Mouse (Mus musculus): Measurements from ENCODE around the gene Ttc39a.

Gene Ttc39a

DNA sequence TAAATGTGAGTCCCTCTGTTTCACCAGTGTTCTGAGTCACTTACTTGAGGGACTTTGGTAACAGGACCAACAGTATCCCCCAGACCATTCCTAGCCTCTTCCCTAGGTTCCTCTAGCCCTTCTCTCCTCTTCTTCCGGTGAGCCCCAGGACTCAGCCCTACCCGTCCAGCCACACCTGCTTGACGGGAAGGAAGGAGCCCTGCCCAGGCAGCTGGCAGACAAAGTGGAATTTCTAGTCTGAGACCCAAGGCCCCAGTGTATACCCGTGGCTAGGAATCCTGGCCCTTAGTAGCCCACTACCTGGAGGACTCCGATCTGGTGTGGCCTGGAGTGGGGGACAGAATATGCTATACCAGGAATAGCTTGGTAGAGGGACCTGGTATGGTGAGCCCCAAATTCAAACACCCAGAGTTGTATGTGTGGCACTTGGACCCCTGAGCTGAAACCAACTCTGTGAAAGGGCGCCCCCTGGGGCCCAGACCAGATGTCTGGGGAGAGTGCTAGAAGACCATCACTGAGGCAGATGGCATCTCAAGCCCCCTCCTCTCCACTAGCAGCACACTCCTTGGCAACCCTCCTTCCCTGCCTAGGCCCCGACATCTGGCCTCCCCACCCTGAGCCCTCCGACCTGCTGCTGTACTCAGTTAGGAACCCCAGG is 13.8 kb downstream of the Ttc39a start:
- peak; percentile 37 for DNase-seq (ENCODE audit: low read depth, low spot score)

DNA sequence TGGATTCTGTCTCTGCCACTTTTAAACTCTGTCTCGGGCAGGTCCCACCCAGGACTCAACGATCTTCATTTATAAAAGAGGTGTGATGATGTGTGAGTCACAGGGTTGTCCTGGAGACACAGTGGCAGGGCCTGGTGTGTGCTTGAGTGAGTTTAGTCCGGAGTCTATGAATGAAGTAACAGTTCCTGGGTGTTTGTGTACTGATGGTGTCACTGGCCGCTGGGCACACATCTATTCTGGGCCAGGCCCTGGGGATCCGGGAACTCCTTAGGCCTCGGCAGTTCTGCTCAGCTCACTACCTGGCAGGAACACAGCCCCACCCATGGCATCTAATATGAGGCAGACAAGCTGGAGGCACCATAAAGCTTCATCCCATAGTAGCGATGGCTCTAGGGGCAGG is 15.2 kb downstream of the Ttc39a start:
- no peak for DNase-seq (ENCODE audit: low read depth, low spot score)

DNA sequence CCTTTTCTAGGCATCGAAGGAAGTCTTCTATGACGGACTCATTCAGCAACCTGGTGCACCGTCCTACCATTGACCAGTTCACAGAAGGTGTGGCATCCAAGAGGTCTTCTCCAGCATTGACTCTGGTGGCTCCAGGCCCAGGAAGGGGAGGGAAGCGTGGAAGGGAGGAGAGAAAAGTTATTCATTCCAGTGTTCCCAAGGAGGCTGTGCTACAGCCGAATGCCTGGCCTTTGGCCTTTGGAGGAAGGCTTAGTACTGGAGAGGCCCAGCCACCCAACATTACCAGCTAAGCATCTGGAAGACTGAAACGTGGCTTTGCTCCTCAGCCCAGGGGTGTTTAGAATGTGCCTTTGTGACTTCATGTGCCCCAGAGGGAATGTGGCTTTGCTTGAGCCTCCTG is 16.0 kb downstream of the Ttc39a start:
- DNase-seq (ENCODE audit: low read depth, low spot score) = no peak

DNA sequence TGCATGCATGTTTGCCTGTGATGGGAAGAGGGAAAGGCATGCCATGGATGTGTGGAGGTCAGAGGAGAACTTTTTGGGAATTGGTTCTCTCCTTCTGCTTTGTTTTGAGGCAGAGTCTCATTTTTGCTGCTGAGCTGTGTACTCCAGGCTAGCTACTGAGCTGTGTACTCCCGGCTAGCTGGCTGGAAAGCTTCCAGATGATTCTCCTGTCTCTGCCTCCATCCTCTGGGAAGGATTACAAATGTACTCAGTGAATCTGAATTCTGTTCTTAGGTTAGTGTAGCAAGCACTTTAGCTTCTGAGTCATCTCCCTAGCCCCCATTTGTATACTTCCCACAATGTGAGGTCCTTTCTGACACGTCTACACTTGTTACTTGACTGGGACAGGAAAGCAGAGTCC is 17.0 kb downstream of the Ttc39a start:
- no peak for DNase-seq (ENCODE audit: low read depth, low spot score)

DNA sequence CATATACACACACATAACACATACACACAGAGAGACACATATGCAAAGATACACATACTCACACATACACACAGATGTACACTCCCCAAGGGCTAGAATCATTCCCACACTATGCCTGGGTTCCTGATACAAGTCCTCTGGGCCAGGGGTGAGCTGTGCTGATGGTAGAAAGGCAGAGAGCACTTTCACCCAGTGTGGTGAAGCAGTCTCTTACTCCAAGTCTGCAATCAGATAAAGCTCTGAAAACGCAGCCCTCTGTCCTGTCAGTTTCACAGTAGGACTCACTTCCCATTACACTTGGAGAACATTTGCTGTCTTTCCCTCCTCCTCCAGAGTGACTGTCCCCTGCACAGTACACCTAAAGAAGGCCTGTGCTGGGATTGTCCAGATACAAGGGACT is 20.6 kb downstream of the Ttc39a start:
- DNase-seq (ENCODE audit: low read depth, low spot score) = no peak

DNA sequence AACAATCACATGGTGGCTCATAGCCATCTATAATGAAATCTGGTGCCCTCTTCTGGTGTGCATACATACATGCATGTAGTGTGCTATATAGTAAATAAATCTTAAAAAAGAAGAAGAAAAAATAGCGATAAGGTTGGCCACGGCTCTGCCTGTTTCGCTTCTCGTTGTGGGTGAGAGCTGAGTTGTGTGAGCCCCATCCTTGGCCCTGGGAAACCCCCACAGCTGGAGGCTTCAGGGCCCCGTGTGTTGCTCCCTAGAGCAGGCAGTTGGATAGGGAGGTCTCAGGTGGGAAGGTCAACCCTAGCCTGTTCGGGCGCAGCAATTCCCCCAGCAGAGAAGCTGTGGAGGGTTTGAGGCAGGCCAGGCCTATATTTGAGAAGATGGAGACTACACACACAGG is 23.8 kb downstream of the Ttc39a start:
- DNase-seq (ENCODE audit: low read depth, low spot score) = no peak

DNA sequence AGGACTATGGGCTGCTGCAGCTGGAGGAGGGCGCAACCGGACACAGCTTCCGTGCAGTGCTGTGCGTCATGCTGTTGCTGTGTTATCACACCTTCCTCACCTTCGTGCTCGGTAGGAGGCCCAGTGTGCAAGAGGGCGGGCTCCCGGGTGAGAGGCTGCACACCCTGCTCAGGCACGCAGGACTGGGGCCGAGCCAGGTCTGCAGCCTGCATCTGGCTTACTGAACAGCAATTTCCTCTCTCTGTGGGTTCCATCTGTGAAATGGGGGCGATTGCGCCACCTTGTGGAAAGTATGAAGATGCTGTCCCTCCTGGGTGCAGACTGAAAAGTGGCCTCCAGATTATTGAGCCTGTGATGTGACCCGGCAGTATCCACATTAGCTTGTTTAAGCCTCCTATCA is 24.4 kb downstream of the Ttc39a start:
- DNase-seq (ENCODE audit: low read depth, low spot score) = peak; percentile 94

DNA sequence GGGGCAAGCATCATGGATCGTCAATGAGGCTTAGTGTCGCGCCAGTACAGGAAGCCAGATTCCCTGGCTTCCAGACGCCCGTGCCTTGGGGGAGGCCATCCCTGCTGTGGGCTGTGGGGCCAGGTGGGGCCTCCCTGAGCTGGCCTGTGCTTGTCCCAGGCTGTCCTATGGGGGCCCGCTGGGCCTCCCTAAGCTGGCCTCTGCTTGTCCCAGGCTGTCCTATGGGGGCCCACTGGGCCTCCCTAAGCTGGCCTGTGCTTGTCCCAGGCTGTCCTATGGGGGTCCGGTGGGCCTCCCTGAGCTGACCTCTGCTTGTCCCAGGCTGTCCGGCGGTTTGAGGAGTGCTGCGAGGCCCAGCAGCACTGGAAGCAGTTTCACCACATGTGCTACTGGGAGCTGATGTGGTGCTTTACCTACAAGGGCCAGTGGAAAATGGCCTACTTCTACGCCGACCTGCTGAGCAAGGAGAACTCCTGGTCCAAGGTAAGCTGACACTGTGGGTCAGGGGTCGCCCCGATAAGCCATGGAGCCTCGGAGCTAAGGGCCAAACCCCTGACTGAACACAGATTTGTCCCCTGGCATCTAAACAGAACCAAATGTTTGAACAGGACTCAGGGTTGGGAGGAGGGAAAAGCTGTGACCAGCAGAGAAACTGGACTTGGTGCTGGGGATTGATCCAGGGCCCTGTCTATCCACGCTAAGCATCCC is 26.4 kb downstream of the Ttc39a start:
- DNase-seq (ENCODE audit: low read depth, low spot score) = no peak

DNA sequence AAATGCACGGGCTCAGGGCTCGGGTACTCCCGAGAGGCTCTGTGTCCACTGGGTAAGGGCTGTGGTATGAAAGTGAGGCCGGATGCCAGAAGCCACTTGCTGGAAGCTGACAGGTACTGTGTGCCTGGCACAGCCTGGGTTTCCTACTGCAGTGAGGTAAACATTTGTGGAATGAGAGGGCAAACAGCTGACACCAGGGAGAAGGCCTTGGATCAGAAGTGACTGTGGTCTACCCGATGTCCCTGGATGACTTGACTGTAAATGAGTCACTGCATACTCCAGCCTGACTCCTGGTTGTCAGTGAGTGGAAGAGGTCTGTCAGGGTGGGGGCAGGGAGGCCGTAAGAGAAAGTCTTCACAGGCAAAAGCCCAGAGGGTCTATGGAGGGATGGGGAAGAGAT is 27.2 kb downstream of the Ttc39a start:
- DNase-seq (ENCODE audit: low read depth, low spot score) = no peak

DNA sequence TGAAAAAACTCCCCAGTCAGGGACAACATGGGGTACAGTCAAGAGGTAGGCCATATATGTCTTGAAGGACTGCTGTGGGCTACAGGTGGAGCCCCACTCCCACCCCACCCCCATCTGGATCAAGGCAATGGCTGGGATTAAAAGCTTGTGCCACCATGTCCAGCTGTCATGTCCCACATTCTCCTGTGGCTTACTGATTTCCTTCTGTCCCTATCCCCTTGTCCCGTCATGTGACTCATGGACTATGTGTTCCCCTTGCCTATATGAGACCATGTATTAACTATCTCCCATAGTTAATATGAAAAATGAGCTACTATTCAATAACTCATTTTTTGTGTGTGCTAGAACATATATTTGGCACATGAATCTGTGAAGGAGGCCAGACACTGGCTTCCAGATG is 27.8 kb downstream of the Ttc39a start:
- DNase-seq (ENCODE audit: low read depth, low spot score) = no peak

DNA sequence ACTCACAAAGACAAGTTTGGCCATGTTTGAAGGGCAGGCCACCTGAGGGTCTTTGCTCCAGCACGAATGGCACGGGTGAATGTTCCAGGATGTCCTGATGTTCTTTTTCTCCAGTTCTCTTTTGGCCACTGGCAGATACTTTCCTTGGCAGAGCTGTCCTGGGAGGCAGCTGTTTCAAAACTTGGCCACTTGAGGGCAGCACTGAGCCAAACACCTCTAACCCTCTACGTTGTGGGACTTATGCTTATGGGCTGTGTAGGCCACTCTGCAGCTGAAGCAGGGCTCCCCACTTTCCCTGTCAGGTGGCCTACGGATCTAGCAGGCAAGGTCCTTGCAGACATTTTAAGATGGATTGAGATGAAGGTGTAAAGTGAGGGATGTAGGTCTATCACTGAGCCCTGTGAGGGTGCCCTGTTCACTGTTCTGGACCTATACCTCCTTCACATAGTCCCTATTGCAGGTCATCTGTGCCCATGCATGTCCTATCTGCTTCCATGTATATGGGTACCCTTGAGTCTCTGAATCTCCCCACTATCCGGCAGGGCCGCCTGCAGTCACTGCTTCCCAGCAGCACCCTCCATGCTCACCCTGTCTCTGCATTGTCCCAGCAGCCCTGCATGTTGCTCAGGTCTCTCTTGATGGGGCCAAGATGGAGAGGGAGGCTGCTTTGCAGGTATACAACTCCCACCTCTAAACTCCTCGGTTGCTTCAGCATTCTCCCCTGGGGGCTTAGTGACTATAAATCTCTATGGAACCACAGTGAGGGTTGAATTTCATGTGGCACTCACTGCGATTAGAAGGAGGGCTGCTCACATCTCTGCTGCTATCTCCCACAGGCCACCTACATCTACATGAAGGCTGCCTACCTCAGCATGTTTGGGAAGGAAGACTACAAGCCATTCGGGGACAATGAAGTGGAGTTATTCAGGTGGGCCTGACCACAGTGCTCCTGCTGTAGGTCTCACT is 31.8 kb downstream of the Ttc39a start:
- peak; percentile 73 for DNase-seq (ENCODE audit: low read depth, low spot score)

DNA sequence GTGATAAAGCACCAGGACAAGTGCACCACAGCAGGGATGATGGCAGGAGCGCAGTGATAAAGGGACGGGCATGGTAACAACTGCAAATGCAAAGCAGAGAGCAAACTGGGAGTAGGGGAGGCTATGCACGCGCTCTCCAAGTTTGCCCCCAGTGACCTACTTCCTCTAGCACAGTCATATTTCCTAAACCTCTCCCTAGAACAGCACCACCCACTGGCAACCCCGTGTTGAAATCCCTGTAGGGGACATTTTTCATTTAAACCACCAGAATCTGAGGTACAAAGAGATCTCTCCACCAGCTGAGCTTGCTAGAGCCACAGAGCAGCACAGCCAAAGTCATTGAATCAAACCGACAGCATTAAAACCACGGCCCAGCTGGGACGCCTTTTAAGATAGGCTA is 32.7 kb downstream of the Ttc39a start:
- no peak for DNase-seq (ENCODE audit: low read depth, low spot score)

DNA sequence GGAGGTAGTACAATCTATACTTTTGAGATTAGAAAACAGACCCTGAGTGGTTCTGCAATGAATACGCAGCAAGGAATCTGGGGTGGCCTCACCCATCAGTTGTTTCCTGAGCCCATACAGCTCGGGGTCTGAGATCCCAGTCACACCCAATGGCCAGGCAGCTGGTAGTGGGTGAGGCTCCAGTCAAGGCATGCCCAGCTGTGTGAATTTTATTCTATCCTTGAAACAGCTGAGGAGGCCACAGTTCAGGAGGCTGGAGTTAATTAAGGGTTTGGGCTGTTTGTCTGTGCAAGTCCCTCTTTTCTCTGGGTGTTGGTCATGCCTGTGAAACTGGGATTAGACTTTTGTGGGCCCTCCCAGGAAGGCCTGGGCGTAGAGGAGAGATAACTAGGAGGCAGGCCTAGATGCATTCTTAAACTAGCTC is 33.4 kb downstream of the Ttc39a start:
- DNase-seq (ENCODE audit: low read depth, low spot score) = no peak

DNA sequence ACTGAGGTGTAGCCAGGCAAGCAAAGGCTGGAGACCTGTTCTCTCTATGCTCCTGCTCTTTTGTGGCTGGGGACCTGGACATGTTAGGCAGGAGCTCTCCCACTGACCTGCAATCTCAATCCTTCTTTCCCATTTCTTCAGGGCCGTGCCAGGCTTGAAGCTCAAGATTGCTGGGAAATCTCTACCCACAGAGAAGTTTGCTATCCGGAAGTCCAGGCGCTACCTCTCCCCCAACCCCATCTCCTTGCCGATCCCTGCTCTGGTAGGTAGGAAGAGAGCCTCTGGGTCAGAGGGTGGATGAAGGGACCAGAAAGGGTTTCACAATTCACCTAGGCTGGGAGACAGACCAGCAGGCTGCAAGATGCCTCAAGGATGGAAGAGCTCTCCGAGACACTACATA is 34.0 kb downstream of the Ttc39a start:
- DNase-seq (ENCODE audit: low read depth, low spot score) = no peak

DNA sequence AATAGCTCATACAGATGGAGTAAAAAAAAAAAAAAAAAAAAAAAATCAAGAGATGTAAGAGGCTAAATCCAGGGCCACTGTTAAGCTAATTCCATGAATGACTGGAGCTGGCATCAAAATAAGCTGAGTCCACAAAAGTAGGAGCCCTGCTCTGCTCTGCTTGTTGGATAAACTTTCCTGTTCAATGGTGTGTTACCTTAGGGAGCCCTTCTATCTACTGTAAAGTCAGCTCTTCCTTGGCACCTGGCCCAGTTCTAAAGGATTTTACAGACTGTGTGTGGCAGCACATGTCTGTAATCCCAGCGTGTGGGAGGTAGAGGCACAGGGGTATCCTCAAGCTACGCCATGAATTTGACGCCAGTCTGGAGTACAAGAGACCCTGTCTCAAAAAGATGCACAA is 34.6 kb downstream of the Ttc39a start:
- DNase-seq (ENCODE audit: low read depth, low spot score) = no peak

DNA sequence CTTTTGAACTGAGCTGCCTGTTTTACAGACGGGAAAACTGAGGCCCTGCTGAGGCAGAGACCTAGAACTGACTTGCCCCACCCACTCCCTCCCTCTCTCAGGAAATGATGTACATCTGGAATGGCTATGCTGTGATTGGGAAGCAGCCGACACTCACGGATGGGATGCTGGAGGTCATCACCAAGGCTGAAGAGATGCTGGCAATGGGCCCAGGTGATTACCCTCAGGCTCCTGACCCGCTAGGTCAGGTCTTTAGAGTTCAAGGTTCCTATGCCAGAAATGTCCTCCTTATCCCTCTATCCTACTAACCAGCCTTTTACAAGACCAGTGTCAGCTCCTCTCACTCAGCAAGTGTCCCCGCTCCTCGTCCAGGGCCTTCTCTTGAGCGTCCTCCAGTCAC is 35.7 kb downstream of the Ttc39a start:
- DNase-seq (ENCODE audit: low read depth, low spot score) = no peak

DNA sequence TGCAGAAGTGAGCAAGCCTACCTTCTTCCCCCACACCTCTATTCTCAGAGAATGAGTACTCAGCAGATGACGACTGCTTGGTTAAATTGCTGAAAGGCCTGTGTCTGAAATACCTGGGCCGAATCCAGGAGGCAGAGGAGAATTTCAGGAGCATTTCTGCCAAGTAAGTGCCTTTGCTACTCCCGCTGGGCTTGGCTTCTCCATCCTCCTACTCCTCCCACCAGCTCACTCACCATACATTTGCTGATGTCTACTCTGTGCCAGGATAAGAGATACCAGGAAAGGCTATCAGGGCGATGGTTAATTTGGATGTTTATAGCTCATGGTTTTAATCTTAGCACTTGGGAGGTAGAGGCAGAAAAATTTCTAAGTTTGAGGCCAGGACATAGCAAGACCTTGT is 36.2 kb downstream of the Ttc39a start:
- DNase-seq (ENCODE audit: low read depth, low spot score) = no peak

DNA sequence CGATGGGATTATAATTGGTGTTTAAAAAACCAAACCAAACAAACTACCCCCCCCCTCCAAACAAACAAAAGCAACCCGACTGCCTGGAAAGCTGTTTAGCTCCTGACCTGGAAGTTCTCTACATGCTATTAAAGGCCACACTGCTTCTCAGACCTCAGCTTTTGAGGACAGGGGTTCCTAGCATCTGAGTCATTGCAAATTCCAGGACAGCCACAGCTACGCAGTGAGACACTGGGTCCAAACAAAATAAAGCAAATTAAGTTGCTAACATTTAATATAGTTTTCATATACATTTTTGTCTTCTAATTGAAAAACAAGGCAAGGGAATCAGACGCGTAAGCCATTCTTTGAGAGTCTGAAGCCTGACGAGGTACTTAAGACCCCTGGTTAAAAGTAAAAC is 38.0 kb downstream of the Ttc39a start:
- DNase-seq (ENCODE audit: low read depth, low spot score) = no peak

DNA sequence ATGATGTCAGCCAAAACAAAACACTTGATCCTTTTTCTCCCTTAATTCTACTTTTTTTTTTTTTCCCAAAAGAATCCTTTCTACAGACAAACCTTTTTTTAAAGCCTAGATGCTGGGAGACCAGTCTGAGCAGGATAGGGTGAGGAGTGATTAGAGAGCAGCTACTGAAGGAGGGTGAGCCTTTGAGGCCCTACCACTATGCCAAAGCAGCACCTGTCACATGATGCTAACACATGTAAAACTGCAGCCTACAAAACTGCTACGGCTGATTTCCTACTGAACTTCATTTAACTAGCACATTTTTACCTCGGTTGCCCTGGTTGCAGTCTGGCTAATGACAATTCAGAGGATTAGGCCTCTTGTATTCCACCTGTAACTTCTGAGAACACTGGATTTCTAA is 38.5 kb downstream of the Ttc39a start:
- no peak for DNase-seq (ENCODE audit: low read depth, low spot score)

DNA sequence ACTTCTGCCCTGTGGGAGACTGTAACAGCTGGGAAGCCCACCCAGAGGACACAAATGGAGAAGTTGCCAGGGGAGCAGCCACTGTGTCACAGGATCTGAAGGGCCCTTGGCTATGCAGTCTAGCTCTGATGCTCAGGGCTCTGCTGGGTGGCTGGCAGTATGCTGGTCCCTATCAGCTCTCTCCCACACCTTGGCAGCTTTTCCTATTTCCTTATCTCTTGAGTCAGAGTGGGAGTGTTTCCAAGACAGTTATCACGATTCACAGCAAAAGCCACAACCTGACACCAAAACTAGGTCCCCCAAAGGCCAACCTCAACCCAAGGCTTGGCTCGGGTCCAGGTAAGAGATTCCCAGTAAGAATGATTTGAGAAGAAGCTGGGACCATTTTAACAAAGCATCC is 39.0 kb downstream of the Ttc39a start:
- no peak for DNase-seq (ENCODE audit: low read depth, low spot score)

DNA sequence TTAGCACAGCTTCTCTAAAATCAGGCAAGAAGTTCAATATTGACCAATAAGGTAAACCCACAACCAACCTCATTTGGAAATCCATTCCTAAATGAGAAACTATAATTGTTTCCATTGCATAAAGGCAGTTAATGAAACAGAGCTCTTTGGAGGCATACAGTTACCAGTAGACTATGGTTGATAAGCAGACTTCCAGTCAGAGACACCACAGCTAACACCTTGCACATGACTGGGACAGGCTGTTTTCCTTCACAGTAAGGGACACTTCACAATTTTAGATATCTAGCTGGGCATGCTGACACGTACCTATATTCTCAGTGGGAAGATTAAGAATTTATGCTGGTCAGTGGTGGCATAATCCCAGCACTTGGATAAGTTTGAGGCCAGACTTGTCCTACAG is 39.5 kb downstream of the Ttc39a start:
- DNase-seq (ENCODE audit: low read depth, low spot score) = no peak

DNA sequence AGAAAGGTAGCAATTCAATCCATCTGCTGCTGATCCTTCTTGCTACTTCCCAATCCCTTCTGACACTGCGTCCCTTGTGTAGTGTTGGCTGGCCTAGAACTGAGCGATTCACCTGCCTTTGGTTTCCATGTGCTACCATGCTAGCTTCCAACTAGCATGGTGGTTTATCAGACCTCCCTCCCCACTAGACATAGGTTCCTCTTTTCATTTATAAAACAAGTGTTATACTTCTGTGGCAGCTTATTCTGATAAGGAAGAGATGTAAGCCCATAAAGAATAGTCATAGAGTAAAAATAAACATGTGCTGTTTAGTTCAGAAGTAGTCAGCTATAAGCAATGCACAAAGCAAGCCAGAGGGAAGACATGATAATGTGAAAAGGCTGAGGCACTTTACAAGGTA is 42.1 kb downstream of the Ttc39a start:
- DNase-seq (ENCODE audit: low read depth, low spot score) = no peak

DNA sequence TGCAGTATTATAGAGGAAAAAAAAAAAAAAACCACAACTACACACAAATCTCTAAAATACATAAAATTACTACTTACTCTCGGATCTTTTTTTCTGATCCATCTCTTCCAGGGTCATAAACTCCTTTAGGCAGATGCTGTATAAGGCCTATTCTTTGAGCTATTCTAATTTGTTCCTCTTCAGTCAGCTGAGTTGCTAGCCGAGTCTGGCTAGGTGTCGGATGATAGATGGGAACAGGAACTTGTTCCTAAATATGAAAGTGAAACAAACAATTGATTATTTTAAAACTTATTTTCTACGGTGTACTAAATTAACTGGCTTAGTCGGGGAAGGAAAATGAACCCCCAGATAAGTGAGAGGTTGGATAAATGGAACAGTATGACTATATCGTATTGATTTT is 50.4 kb downstream of the Ttc39a start:
- DNase-seq (ENCODE audit: low read depth, low spot score) = no peak
